In genomic region chr8:126524233-126524985, GRCm38 (mm10) we compare ENCODE assay signal across 10 mouse cellular contexts. TPM values are rescaled to one million over a fixed set of nuclear protein-coding genes. Genes with fewer than 3 reads are reported as not detected.
DNase-seq lines count a peak whose midpoint lies in the region; ATAC-seq and TF ChIP-seq lines count a peak whose summit lies in the region.
"Had no signal": no experiment of that assay in that cellular context is flagged by ENCODE, and none has a peak within 500 bp of the region (broad histone marks: within the 10 kb centered on the region; RNA-seq: fewer than 3 reads in every experiment).

No protein-coding gene starts in this region.

- H3K4me2 ChIP-seq in heart, embryonic 11.5 days: no peak overlapping the region
- no peak overlapping the region for H3K4me2 ChIP-seq in kidney, embryonic 16.5 days (replicated peaks; ENCODE audit: low read depth, low read length)
- H3K4me2 ChIP-seq in stomach, embryonic 15.5 days: peak overlapping the region; percentile 14; the same call in 1 of the 2 replicates

- peaks cover 29% of the 10 kb centered on the region for H3K4me1 ChIP-seq in heart, embryonic 11.5 days (ENCODE audit: control insufficient read depth, insufficient read depth, low read length)
- peaks cover 36% of the 10 kb centered on the region for H3K4me1 ChIP-seq in heart, adult 2 months (ENCODE audit: control insufficient read depth, insufficient read depth, low read length)
- H3K4me1 ChIP-seq in kidney, embryonic 16.5 days (ENCODE audit: insufficient read depth, low read length): peaks cover 27% of the 10 kb centered on the region
- H3K4me1 ChIP-seq in lung, adult 2 months (ENCODE audit: control insufficient read depth, insufficient read depth, low read length): peaks cover 37% of the 10 kb centered on the region
- peaks cover 14% of the 10 kb centered on the region for H3K4me1 ChIP-seq in stomach, embryonic 15.5 days

- TF ChIP-seq POLR2A in heart, adult 2 months (IDR thresholded peaks at IDR 0.05; ENCODE audit: insufficient read depth, low read depth, low read length): no peak
- TF ChIP-seq POLR2A in lung, adult 2 months (IDR thresholded peaks at IDR 0.05; ENCODE audit: borderline replicate concordance, extremely low read depth, low read depth, low read length): no peak

- peak; percentile 59; the same call in 1 of the 2 replicates for TF ChIP-seq EP300 in heart, adult 2 months (IDR thresholded peaks at IDR 0.05; ENCODE audit: insufficient read depth, low read depth, low read length)

- no peak overlapping the region for H3K27ac ChIP-seq in heart, embryonic 11.5 days (ENCODE audit: low read depth, low read length)
- peak overlapping the region; percentile 79 for H3K27ac ChIP-seq in heart, adult 2 months
- peak overlapping the region; percentile 83 for H3K27ac ChIP-seq in kidney, embryonic 16.5 days (ENCODE audit: low read length)
- peak overlapping the region; percentile 81 for H3K27ac ChIP-seq in stomach, embryonic 15.5 days

- no peaks in the 10 kb centered on the region for H3K9me3 ChIP-seq in heart, embryonic 11.5 days (replicated peaks; ENCODE audit: control insufficient read depth, low read length)
- H3K9me3 ChIP-seq in kidney, embryonic 16.5 days (ENCODE audit: low read length): peaks cover 3% of the 10 kb centered on the region; the same call in 1 of the 2 replicates
- no peaks in the 10 kb centered on the region for H3K9me3 ChIP-seq in stomach, embryonic 15.5 days

- no peaks in the 10 kb centered on the region for H3K27me3 ChIP-seq in heart, embryonic 11.5 days (ENCODE audit: control insufficient read depth, insufficient read depth, low read length)
- H3K27me3 ChIP-seq in heart, adult 2 months (ENCODE audit: control insufficient read depth, insufficient read depth, low read length): no peaks in the 10 kb centered on the region
- no peaks in the 10 kb centered on the region for H3K27me3 ChIP-seq in kidney, embryonic 16.5 days (ENCODE audit: insufficient read depth, low read length)
- no peaks in the 10 kb centered on the region for H3K27me3 ChIP-seq in stomach, embryonic 15.5 days (replicated peaks)
- H3K27me3 ChIP-seq: CH12.LX had no signal

- H3K4me3 ChIP-seq in heart, embryonic 11.5 days (ENCODE audit: low read depth, low read length): no peak overlapping the region
- no peak overlapping the region for H3K4me3 ChIP-seq in heart, adult 2 months
- no peak overlapping the region for H3K4me3 ChIP-seq in kidney, embryonic 16.5 days (ENCODE audit: low read length)
- no peak overlapping the region for H3K4me3 ChIP-seq in lung, adult 2 months (replicated peaks; ENCODE audit: extremely low read depth, low read depth, low read length)
- H3K4me3 ChIP-seq in stomach, embryonic 15.5 days (replicated peaks): no peak overlapping the region
- H3K4me3 ChIP-seq: erythroblast, embryonic 14.5 days had no signal

- TF ChIP-seq CTCF in heart, adult 2 months (IDR thresholded peaks at IDR 0.05): no peak
- TF ChIP-seq CTCF in lung, adult 2 months (IDR thresholded peaks at IDR 0.05; ENCODE audit: insufficient read depth, low read length): no peak

- intact Hi-C loops in heart, adult 2 months (cut with DNase I): no loop called here

- H3K79me2 ChIP-seq in heart, adult 2 months (replicated peaks; ENCODE audit: control insufficient read depth, insufficient read depth, low read length): no peaks in the 10 kb centered on the region

- ATAC-seq in heart, embryonic 11.5 days (replicated peaks; ENCODE audit: insufficient number of reproducible peaks, low FRiP score, low TSS enrichment): no peak
- no peak for ATAC-seq in kidney, embryonic 16.5 days (ENCODE audit: low FRiP score, low TSS enrichment)
- ATAC-seq in stomach, embryonic 15.5 days (ENCODE audit: insufficient read depth, low FRiP score, low read depth): peak; percentile 24; the same call in 1 of the 2 replicates

- 71% methylated on average over 18 of the region's 18 CpGs for WGBS in heart, embryonic 11.5 days (ENCODE audit: insufficient replicate concordance)
- WGBS in heart, adult 2 months: 21% methylated on average over 18 of the region's 18 CpGs
- WGBS in kidney, embryonic 16.5 days: 68% methylated on average over 18 of the region's 18 CpGs
- 33% methylated on average over 18 of the region's 18 CpGs for WGBS in lung, adult 2 months
- 47% methylated on average over 18 of the region's 18 CpGs for WGBS in stomach, embryonic 15.5 days

- H3K36me3 ChIP-seq in heart, embryonic 11.5 days (ENCODE audit: control insufficient read depth, insufficient read depth, low read length): no peaks in the 10 kb centered on the region
- H3K36me3 ChIP-seq in heart, adult 2 months (ENCODE audit: control insufficient read depth, insufficient read depth, low read length): peaks cover 12% of the 10 kb centered on the region; the same call in 1 of the 2 replicates
- H3K36me3 ChIP-seq in kidney, embryonic 16.5 days (ENCODE audit: insufficient read depth, low read length): no peaks in the 10 kb centered on the region
- no peaks in the 10 kb centered on the region for H3K36me3 ChIP-seq in stomach, embryonic 15.5 days

- no peak overlapping the region for H3K9ac ChIP-seq in heart, embryonic 11.5 days (ENCODE audit: low read depth, low read length)
- 0 out of 2 replicates have a peak overlapping the region, but pooled peaks have one; percentile 0 for H3K9ac ChIP-seq in heart, adult 2 months (ENCODE audit: low read depth, low read length)
- H3K9ac ChIP-seq in kidney, embryonic 16.5 days (replicated peaks; ENCODE audit: low read length): no peak overlapping the region
- no peak overlapping the region for H3K9ac ChIP-seq in stomach, embryonic 15.5 days

- peak; percentile 98 for DNase-seq in heart, adult 11 months
- peak; percentile 51 to 72 for DNase-seq in cerebellum, postnatal 25 days
- DNase-seq in heart, adult 2 months: peak; percentile 84 to 87
- peak; percentile 76 for DNase-seq in lung, adult 2 months
- DNase-seq in spleen, adult 12 weeks (ENCODE audit: low spot score): no peak

RNA-seq across cellular contexts. Expression of gene Tarbp1, which starts 49.5 kb away (rescaled TPM):
- polyA plus RNA-seq in heart, embryonic 11.5 days (2014; fragmentation: Nextera tagmentation; extraction: Ambion mirVana): 2.2 TPM in 2 replicates
- 1 to 10 TPM; 3.9 to 4.0 TPM for total RNA-seq in heart, adult 2 months (2021)
- polyA plus RNA-seq in heart, adult 2 months (2012; rRNA removed): 2.5 and 4.9 TPM in 2 replicates
- 3.1 and 3.3 TPM in 2 replicates for polyA plus RNA-seq in kidney, embryonic 16.5 days (2015; fragmentation: Nextera tagmentation; extraction: Ambion mirVana)
- 4.4 TPM in 2 replicates for polyA plus RNA-seq in lung, adult 2 months (2012; rRNA removed)
- 2.6 and 3.0 TPM in 2 replicates for polyA plus RNA-seq in stomach, embryonic 15.5 days (2015; fragmentation: Nextera tagmentation; extraction: Ambion mirVana)
